Mouse (Mus musculus) spleen, adult 2 months (tissue): ENCODE measurements around the gene Esyt3.

ENCODE experiments used
- CTCF ChIP-seq: fragments of 200-500 bp; IDR thresholded peaks from 2 replicates; pipeline ENCODE4 v1.5.1; 2011; ENCODE audit warnings: mild to moderate bottlenecking, inconsistent platforms; ENCODE audit not compliant: insufficient read depth, insufficient read length, insufficient replicate concordance; ENCODE audit errors: extremely low read depth
- POLR2A ChIP-seq: fragments of 200-500 bp; IDR thresholded peaks from 2 replicates; pipeline ENCODE4 v1.6.1; 2011; ENCODE audit warnings: low read depth, low read length, inconsistent platforms

- TF ChIP-seq CTCF: no peak
- no peak for TF ChIP-seq POLR2A
These were observed 5.4 kb downstream of the Esyt3 start for GRCm38 (mm10) chr9:99352964-99353363.
